Mouse (Mus musculus): ENCODE measurements around the gene Sapcd2. TPM values are rescaled to one million over a fixed set of nuclear protein-coding genes. Genes with fewer than 3 reads are reported as not detected.
A peak's percentile ranks its signal among the peaks of the same experiment; 100 is the strongest.
"Not testable (repeated sequence)": the region's sequence is repeated elsewhere in the genome, so short reads cannot be mapped to it uniquely, and the experiment has no call there.

The Sapcd2 gene
- polyA plus RNA-seq, 1 experiment from 2014 or later = 19.5 TPM

GRCm38 (mm10) chr2:25402377-25402971 lies 30.4 kb downstream of the Sapcd2 start:
- H3K4me1 ChIP-seq (replicated peaks) = peaks cover 9% of the 10 kb centered on the region
- H3K4me3 ChIP-seq (replicated peaks) = peak overlapping the region; percentile 47
- 2% methylated on average over 13 of the region's 13 CpGs for WGBS (ENCODE audit: insufficient replicate concordance)
- no peaks in the 10 kb centered on the region for H3K36me3 ChIP-seq (replicated peaks)
- no peak overlapping the region for H3K27ac ChIP-seq (replicated peaks)
- H3K27me3 ChIP-seq = peaks cover 98% of the 10 kb centered on the region
- H3K9ac ChIP-seq = no peak overlapping the region
- no peaks in the 10 kb centered on the region for H3K9me3 ChIP-seq (replicated peaks)
- no peak; the same call in 1 of the 2 replicates for ATAC-seq (ENCODE audit: insufficient read depth)
- peak overlapping the region; percentile 57 for H3K4me2 ChIP-seq

DNA sequence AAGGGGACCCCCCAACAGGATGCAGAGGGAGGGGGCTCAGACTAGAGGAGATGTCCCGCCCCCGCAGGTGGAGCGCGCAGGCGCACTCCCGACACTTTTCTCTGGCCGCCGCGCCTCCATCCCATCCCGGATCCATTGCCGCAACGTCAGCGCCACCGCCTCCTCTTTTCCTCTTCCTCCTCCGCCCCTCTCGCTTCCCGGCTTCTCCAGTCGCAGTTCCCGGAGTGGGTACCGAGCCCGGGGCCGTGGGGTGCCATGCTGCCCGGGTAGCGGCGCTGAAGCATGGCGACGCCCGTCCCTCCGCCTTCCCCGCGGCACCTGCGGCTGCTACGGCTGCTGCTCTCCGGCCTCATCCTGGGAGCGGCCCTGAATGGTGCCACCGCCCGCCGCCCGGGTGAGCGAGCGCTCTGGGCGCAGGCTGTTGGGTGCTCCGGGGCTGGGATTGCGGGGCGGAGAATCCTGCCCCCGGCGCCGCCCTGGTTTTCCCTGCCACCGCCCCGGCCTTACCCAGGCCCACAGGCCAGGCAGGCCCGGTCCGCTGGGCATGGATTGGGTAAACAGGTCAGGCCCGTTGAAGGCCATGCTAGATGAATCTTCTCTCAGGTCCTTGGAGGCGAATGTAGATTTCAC lies 31.0 kb downstream of the Sapcd2 start:
- peak overlapping the region; percentile 47 for H3K4me3 ChIP-seq (replicated peaks)
- no peaks in the 10 kb centered on the region for H3K36me3 ChIP-seq (replicated peaks)
- H3K4me2 ChIP-seq = peak overlapping the region; percentile 57
- no peak for ATAC-seq (ENCODE audit: insufficient read depth)
- H3K27ac ChIP-seq (replicated peaks) = no peak overlapping the region
- 0 out of 2 replicates have a peak overlapping the region, but pooled peaks have one; percentile 12 for H3K9ac ChIP-seq
- no peaks in the 10 kb centered on the region for H3K9me3 ChIP-seq (replicated peaks)
- peaks cover 94% of the 10 kb centered on the region for H3K27me3 ChIP-seq
- WGBS (ENCODE audit: insufficient replicate concordance) = 4% methylated on average over 54 of the region's 54 CpGs
- H3K4me1 ChIP-seq (replicated peaks) = peaks cover 9% of the 10 kb centered on the region

DNA sequence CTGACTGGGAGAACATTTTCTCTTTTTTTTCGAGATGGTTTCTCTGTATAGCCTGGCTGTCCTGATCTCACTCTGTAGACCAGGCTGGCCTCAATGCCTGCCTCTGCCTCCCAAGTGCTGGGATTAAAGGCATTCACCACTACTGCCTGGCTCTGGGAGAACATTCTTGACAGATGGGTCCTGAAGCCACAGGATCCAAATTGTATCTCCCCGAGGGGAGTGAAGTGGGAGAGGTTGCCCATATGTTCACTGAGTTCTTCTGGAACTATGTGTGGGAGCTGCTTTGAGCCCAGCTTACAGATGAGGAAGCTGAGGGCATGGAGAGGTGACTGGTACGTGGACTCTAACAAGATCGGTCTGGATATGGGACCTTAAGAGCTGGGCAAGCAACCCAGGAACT lies 31.9 kb downstream of the Sapcd2 start:
- ATAC-seq (ENCODE audit: insufficient read depth) = no peak
- Histone ChIP-seq H3K27me3 (peaks cover 91% of the 10 kb centered on the region), H3K27ac (replicated peaks) (no peak overlapping the region), H3K4me1 (replicated peaks) (peaks cover 9% of the 10 kb centered on the region), H3K9ac (no peak overlapping the region), H3K4me2 (no peak overlapping the region), H3K36me3 (replicated peaks) (no peaks in the 10 kb centered on the region), H3K9me3 (replicated peaks) (no peaks in the 10 kb centered on the region), H3K4me3 (replicated peaks) (no peak overlapping the region)
- WGBS (ENCODE audit: insufficient replicate concordance) = 47% methylated on average over 4 of the region's 4 CpGs

DNA sequence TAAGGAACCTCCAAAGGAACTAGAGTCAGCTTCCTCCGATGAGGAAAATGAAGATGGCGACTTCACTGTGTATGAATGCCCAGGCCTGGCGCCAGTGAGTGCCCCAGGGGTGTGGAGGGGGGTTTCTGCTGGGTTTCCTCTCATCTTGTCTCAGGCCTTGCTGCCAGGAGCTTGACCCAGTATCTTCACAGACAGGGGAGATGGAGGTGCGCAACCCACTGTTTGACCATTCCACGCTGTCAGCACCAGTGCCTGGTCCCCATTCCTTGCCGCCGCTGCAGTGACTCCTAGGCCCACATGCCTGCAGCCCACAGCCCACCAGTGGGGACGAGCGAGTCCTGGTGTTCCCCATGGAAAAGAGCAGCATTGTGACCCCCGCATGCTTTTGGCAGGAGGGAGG lies 36.8 kb downstream of the Sapcd2 start:
- ATAC-seq (ENCODE audit: insufficient read depth) = no peak
- no peak overlapping the region for H3K4me2 ChIP-seq
- H3K9me3 ChIP-seq (replicated peaks) = no peaks in the 10 kb centered on the region
- 69% methylated on average over 10 of the region's 10 CpGs for WGBS (ENCODE audit: insufficient replicate concordance)
- H3K4me3 ChIP-seq (replicated peaks) = no peak overlapping the region
- H3K27ac ChIP-seq (replicated peaks) = no peak overlapping the region
- no peaks in the 10 kb centered on the region for H3K4me1 ChIP-seq (replicated peaks)
- no peak overlapping the region for H3K9ac ChIP-seq
- H3K36me3 ChIP-seq (replicated peaks) = no peaks in the 10 kb centered on the region
- H3K27me3 ChIP-seq = peaks cover 44% of the 10 kb centered on the region

DNA sequence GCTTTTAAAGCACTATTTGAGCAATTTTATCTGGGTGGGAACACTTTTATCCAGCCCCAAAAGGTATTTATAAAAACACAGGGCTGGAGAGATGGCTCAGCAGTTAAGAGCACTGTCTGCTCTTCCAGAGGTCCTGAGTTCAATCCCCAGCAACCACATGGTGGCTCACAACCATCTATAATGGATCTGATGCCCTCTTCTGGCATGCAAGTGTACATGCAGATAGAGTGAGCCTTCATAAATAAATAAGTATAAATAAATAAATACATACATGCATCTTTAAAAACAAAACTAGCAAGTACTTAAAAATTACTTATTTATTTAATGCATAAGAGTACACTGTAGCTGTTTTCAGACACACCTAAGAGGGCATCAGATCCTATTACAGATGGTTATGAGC lies 41.3 kb downstream of the Sapcd2 start:
- not testable (repeated sequence) for H3K36me3 ChIP-seq (replicated peaks); H3K9me3 ChIP-seq (replicated peaks); ATAC-seq (ENCODE audit: insufficient read depth); H3K27me3 ChIP-seq; H3K4me3 ChIP-seq (replicated peaks); H3K9ac ChIP-seq; H3K4me1 ChIP-seq (replicated peaks); H3K4me2 ChIP-seq; H3K27ac ChIP-seq (replicated peaks)

DNA sequence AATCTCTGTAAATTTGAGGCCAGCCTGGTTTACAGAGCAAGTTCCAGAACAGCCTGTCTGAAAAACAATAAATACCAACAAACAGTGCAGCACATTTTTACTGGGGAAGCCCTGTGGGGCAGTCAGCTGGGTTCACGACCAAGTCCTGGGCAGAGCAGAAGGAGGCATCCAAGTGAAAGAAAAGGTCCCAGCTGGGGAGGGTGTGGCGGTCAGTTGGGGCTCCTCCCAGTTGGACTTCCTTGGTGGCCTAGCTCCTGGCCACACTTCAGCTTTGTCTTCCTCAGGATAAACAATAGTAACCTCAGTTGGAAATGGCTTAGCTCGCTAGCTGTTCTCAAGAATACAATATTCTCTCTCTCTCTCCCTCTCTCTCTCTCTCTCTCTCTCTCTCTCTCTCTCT lies 45.3 kb downstream of the Sapcd2 start:
- Histone ChIP-seq H3K36me3 (replicated peaks) (no peaks in the 10 kb centered on the region), H3K9ac (no peak overlapping the region), H3K27me3 (no peaks in the 10 kb centered on the region), H3K27ac (replicated peaks) (no peak overlapping the region), H3K4me1 (replicated peaks) (no peaks in the 10 kb centered on the region; the same call in 1 of the 2 replicates), H3K9me3 (replicated peaks) (no peaks in the 10 kb centered on the region), H3K4me3 (replicated peaks) (no peak overlapping the region), H3K4me2 (no peak overlapping the region)
- WGBS (ENCODE audit: insufficient replicate concordance) = 27% methylated on average over 3 of the region's 3 CpGs
- ATAC-seq (ENCODE audit: insufficient read depth) = no peak

DNA sequence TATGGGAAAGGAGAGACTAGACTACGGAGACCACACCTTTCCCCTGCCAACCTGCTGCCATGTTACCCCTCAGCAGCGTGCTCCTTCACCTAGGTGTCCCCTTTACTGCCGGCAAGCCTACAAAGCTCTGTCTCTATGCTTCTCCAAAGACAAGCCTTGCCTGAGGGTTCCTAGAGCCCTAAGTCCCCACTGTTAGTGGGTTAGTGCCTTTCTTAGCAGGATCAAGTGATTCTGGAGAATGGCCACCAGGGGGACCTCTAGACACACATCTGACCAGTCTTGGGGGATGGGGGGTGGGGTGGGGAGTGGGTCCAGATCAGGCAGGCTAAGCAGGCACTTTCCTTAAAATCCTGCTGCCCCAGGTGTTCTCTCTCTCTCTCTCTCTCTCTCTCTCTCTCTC lies 49.8 kb downstream of the Sapcd2 start:
- no peak for ATAC-seq (ENCODE audit: insufficient read depth)
- WGBS (ENCODE audit: insufficient replicate concordance) = 19% methylated on average over 3 of the region's 3 CpGs

GRCm38 (mm10) chr2:25422587-25423410 lies 50.7 kb downstream of the Sapcd2 start, which contains the start of gene Fut7:
Fut7 (plus strand) TSS chr2:25423267.
- peak; percentile 38; the same call in 1 of the 2 replicates for ATAC-seq (ENCODE audit: insufficient read depth)
- peak within 1 kb of the TSS; percentile 53 for H3K27ac ChIP-seq (replicated peaks)

More for the DNA sequence above, 49.8 kb downstream of the Sapcd2 start:
- Histone ChIP-seq H3K4me3 (replicated peaks) (no peak overlapping the region), H3K36me3 (replicated peaks) (no peaks in the 10 kb centered on the region), H3K4me2 (no peak overlapping the region), H3K27me3 (peaks cover 18% of the 10 kb centered on the region; the same call in 1 of the 2 replicates), H3K9me3 (replicated peaks) (no peaks in the 10 kb centered on the region), H3K4me1 (replicated peaks) (no peaks in the 10 kb centered on the region; the same call in 1 of the 2 replicates), H3K27ac (replicated peaks) (no peak overlapping the region), H3K9ac (no peak overlapping the region)

DNA sequence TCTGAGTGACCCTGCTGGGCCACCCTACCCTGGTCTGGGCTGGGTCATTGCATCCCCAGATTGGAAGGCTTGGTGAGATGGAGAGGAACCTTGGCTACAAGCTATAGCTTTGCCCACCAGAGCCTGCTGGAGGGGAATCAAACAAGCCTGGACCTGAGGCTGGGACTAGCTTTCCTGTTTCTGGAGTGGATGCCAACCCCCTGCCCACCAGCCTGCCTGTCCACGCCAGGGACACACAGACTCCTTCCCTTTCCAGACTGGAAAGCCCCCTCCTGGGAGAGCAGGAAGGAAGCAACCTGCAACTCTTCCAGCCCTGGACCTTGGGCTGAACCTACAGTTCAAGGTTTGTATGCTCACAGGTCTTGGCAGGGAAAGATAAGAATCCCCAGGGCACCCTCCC lies 51.5 kb downstream of the Sapcd2 start:
- H3K27me3 ChIP-seq = peaks cover 21% of the 10 kb centered on the region
- no peak overlapping the region for H3K9ac ChIP-seq
- H3K4me3 ChIP-seq (replicated peaks) = no peak overlapping the region
- no peaks in the 10 kb centered on the region for H3K36me3 ChIP-seq (replicated peaks)
- H3K9me3 ChIP-seq (replicated peaks) = no peaks in the 10 kb centered on the region
- ATAC-seq (ENCODE audit: insufficient read depth) = no peak
- H3K4me1 ChIP-seq (replicated peaks) = peaks cover 8% of the 10 kb centered on the region
- H3K4me2 ChIP-seq = peak overlapping the region; percentile 15
- 0 out of 2 replicates have a peak overlapping the region, but pooled peaks have one; percentile 38 for H3K27ac ChIP-seq (replicated peaks)
- 24% methylated on average over 1 of the region's 1 CpGs for WGBS (ENCODE audit: insufficient replicate concordance)

More at GRCm38 (mm10) chr2:25422587-25423410, 50.7 kb downstream of the Sapcd2 start, which contains the start of gene Fut7:
- no peaks in the 10 kb centered on the region for H3K9me3 ChIP-seq (replicated peaks)
- no peak within 1 kb of the TSS for H3K4me3 ChIP-seq (replicated peaks)
- 17% methylated on average over 17 of the region's 17 CpGs for WGBS (ENCODE audit: insufficient replicate concordance)
- H3K4me1 ChIP-seq (replicated peaks) = peaks cover under 1% of the 10 kb centered on the region; the same call in 1 of the 2 replicates
- H3K9ac ChIP-seq = no peak within 1 kb of the TSS
- H3K36me3 ChIP-seq (replicated peaks) = no peaks in the 10 kb centered on the region
- H3K27me3 ChIP-seq = peaks cover 18% of the 10 kb centered on the region; the same call in 1 of the 2 replicates
- H3K4me2 ChIP-seq = peak within 1 kb of the TSS; percentile 25

- H3K9ac ChIP-seq = no peak overlapping the region
- 62% methylated on average over 27 of the region's 27 CpGs for WGBS (ENCODE audit: insufficient replicate concordance)
- H3K4me3 ChIP-seq (replicated peaks) = no peak overlapping the region
- ATAC-seq (ENCODE audit: insufficient read depth) = no peak
- H3K27me3 ChIP-seq = peaks cover 39% of the 10 kb centered on the region
- H3K4me1 ChIP-seq (replicated peaks) = peaks cover 21% of the 10 kb centered on the region
- H3K36me3 ChIP-seq (replicated peaks) = no peaks in the 10 kb centered on the region
- no peak overlapping the region for H3K4me2 ChIP-seq
- no peak overlapping the region for H3K27ac ChIP-seq (replicated peaks)
- no peaks in the 10 kb centered on the region for H3K9me3 ChIP-seq (replicated peaks)
Measured at GRCm38 (mm10) chr2:25425481-25425880, 53.4 kb downstream of the Sapcd2 start.

GRCm38 (mm10) chr2:25426721-25427191 lies 54.6 kb downstream of the Sapcd2 start:
- 4% methylated on average over 5 of the region's 5 CpGs for WGBS (ENCODE audit: insufficient replicate concordance)
- H3K4me1 ChIP-seq (replicated peaks) = peaks cover 21% of the 10 kb centered on the region
- no peak overlapping the region for H3K4me2 ChIP-seq
- H3K27ac ChIP-seq (replicated peaks) = no peak overlapping the region
- no peak for ATAC-seq (ENCODE audit: insufficient read depth)
- H3K9ac ChIP-seq = no peak overlapping the region
- no peaks in the 10 kb centered on the region for H3K9me3 ChIP-seq (replicated peaks)
- no peak overlapping the region for H3K4me3 ChIP-seq (replicated peaks)
- peaks cover 47% of the 10 kb centered on the region for H3K27me3 ChIP-seq
- no peaks in the 10 kb centered on the region for H3K36me3 ChIP-seq (replicated peaks)

Measured in liver, embryonic 15.5 days (tissue).